Mouse (Mus musculus): ENCODE results near the gene 4632433K11Rik.

GRCm38 (mm10) chr7:5058631-5059030 lies 24.7 kb downstream of the 4632433K11Rik start:
- no peak for TF ChIP-seq POLR2A (IDR thresholded peaks at IDR 0.05; ENCODE audit: low read depth, low read length)
- TF ChIP-seq CTCF (IDR thresholded peaks at IDR 0.05; ENCODE audit: borderline replicate concordance, insufficient read depth, low read length) = no peak
